Mouse (Mus musculus): Measurements from ENCODE around the gene Akap14. TPM values are rescaled to one million over a fixed set of nuclear protein-coding genes. Genes with fewer than 3 reads are reported as not detected.

Akap14 gene
- total and polyA plus RNA-seq, 3 experiments: 0.17 TPM; not detected in 2

- TF ChIP-seq POLR2AphosphoS2 (IDR thresholded peaks at IDR 0.05; ENCODE audit: low read depth, low read length) (no peak), GABPA (IDR thresholded peaks at IDR 0.05; ENCODE audit: insufficient replicate concordance, low read depth, low read length) (no peak; the same call in 1 of the 2 replicates), EP300 (IDR thresholded peaks at IDR 0.05; ENCODE audit: low read length) (no peak), ELF1 (IDR thresholded peaks at IDR 0.05; ENCODE audit: low read depth, low read length) (peak; percentile 58), MEF2A (IDR thresholded peaks at IDR 0.05; ENCODE audit: borderline replicate concordance, low read depth, low read length) (0 out of 2 replicates have a peak, but pooled peaks have one; percentile 11), ZC3H11A (IDR thresholded peaks at IDR 0.05; ENCODE audit: low read depth, low read length) (no peak), CTCF (conservative IDR thresholded peaks at IDR 0.05 in 1 of 2, IDR thresholded peaks at IDR 0.05 in 1 of 2; ENCODE audit: low read depth in 2 of 2, low read length in 2 of 2) (no peak), ZKSCAN1 (IDR thresholded peaks at IDR 0.05; ENCODE audit: borderline replicate concordance, low read depth, low read length) (no peak), E2F4 (IDR thresholded peaks at IDR 0.05; ENCODE audit: insufficient replicate concordance, low read depth, low read length) (peak; percentile 58; the same call in 1 of the 2 replicates), NRF1 (IDR thresholded peaks at IDR 0.05; ENCODE audit: low read depth, low read length) (peak; percentile 27; the same call in 1 of the 2 replicates), MXI1 (IDR thresholded peaks at IDR 0.05; ENCODE audit: low read depth, low read length) (peak; percentile 51; the same call in 1 of the 2 replicates), MAFK (IDR thresholded peaks at IDR 0.05; ENCODE audit: insufficient replicate concordance, low read length) (no peak), CHD1 (IDR thresholded peaks at IDR 0.05; ENCODE audit: low read depth, low read length) (no peak), ZMIZ1 (IDR thresholded peaks at IDR 0.05; ENCODE audit: low read depth, low read length) (no peak)
Measured at GRCm38 (mm10) chrX:37110193-37110880, 58.3 kb downstream of the Akap14 start, which contains the start of gene Upf3b (continued).

- peak overlapping the region; percentile 95 for H3K9ac ChIP-seq (ENCODE audit: insufficient read depth, low read depth)
- 0 out of 2 replicates have a peak, but pooled peaks have one; percentile 14 for TF ChIP-seq MAX (IDR thresholded peaks at IDR 0.05; ENCODE audit: low read length)
- no peak for TF ChIP-seq SMC3 (IDR thresholded peaks at IDR 0.05; ENCODE audit: low read depth, low read length)
- H3K36me3 ChIP-seq (replicated peaks in 1 of 2; ENCODE audit: control insufficient read depth in 1 of 2, insufficient read depth in 1 of 2, low read length in 1 of 2): peaks cover 7 to 8% of the 10 kb centered on the region in 2 experiments
Measured at GRCm38 (mm10) chrX:37109526-37110192, 59.0 kb downstream of the Akap14 start.

More at GRCm38 (mm10) chrX:37109526-37110192, 59.0 kb downstream of the Akap14 start:
- in situ Hi-C loops (cut with MboI; ENCODE audit: low pct_ligation_motif_present, low pct_unique_long_range_greater_than_20kb, low sequenced_read_pairs) (no loop called here), dilution Hi-C loops (cut with MboI; ENCODE audit: extremely low pct_ligation_motif_present, extremely low pct_unique_long_range_greater_than_20kb, low sequenced_read_pairs) (no loop called here)
- Histone ChIP-seq H3K4me2 (ENCODE audit: insufficient read depth, low read depth, poor library complexity, severe bottlenecking) (peak overlapping the region; percentile 50), H3K27me3 (replicated peaks) (no peaks in the 10 kb centered on the region), H3K9me3 (replicated peaks; ENCODE audit: low read length) (no peaks in the 10 kb centered on the region), H3K79me2 (replicated peaks; ENCODE audit: control insufficient read depth, extremely low read depth, insufficient read depth, poor library complexity, severe bottlenecking) (peaks cover 16% of the 10 kb centered on the region), H3K4me1 (ENCODE audit: control insufficient read depth in 1 of 2, insufficient read depth in 2 of 2) (peaks cover 0 to 6% of the 10 kb centered on the region in 2 experiments; a peak in 1 of 4 replicates), H3K4me3 (replicated peaks in 1 of 3; ENCODE audit: low read depth in 2 of 3, low read length in 2 of 3, poor library complexity in 1 of 3) (peak overlapping the region; percentile 64 to 96 (median 78)), H3K27ac (ENCODE audit: insufficient read depth, low read depth) (peak overlapping the region; percentile 93)
- DNase-seq (ENCODE audit: extremely low read depth): no peak

Data from CH12.LX (cell line).